Mouse (Mus musculus) kidney, postnatal 0 days (tissue): Measurements from ENCODE around the gene Cux2. TPM values are rescaled to one million over a fixed set of nuclear protein-coding genes. Genes with fewer than 3 reads are reported as not detected.
A peak's percentile ranks its signal among the peaks of the same experiment; 100 is the strongest.

ENCODE experiments used
- ATAC-seq: fragments of 200-750 bp; cut with Nextera tagmentation; replicated peaks from 2 replicates; pipeline ENCODE4 v1.8.0; 2017; ENCODE audit warnings: low read depth, moderate number of reproducible peaks, moderate TSS enrichment, moderate library complexity; ENCODE audit not compliant: low FRiP score
- DNase-seq: peaks from one replicate; pipeline ENCODE4 v3.0.0-alpha.2; 2016; ENCODE audit warnings: low spot score
- H3K27ac ChIP-seq: fragments of 300-500 bp; sonication (generic); 2 replicates; pipeline ENCODE4 v1.5.1; 2014; ENCODE audit warnings: mild to moderate bottlenecking
- H3K27me3 ChIP-seq: fragments of 300-500 bp; sonication (generic); 2 replicates; pipeline ENCODE4 v1.6.1; 2014; ENCODE audit warnings: low read length, mixed read lengths; ENCODE audit not compliant: insufficient read depth
- H3K36me3 ChIP-seq: fragments of 300-500 bp; sonication (generic); 2 replicates; pipeline ENCODE4 v1.6.1; 2014; ENCODE audit warnings: low read length, mixed read lengths; ENCODE audit not compliant: insufficient read depth
- H3K4me1 ChIP-seq: fragments of 300-500 bp; sonication (generic); replicated peaks from 2 replicates; pipeline ENCODE4 v1.6.1; 2014; ENCODE audit warnings: antibody characterized with exemption, low read length, mixed read lengths; ENCODE audit not compliant: insufficient read depth
- H3K4me2 ChIP-seq: fragments of 300-500 bp; sonication (generic); 2 replicates; pipeline ENCODE4 v1.6.1; 2014; ENCODE audit warnings: mild to moderate bottlenecking, low read length, moderate library complexity, mixed read lengths
- H3K4me3 ChIP-seq: fragments of 300-500 bp; sonication (generic); replicated peaks from 2 replicates; pipeline ENCODE4 v1.5.1; 2014; ENCODE audit warnings: low read depth, low read length
- H3K9ac ChIP-seq: fragments of 300-500 bp; sonication (generic); 2 replicates; pipeline ENCODE4 v1.6.1; 2014; ENCODE audit warnings: low read depth, low read length
- H3K9me3 ChIP-seq: fragments of 300-500 bp; sonication (generic); replicated peaks from 2 replicates; pipeline ENCODE4 v1.6.1; 2016; ENCODE audit warnings: low read length, inconsistent platforms, mixed read lengths
- CTCF ChIP-seq: IDR thresholded peaks from 2 replicates; pipeline ENCODE4 v1.5.1; 2016; ENCODE audit warnings: antibody characterized with exemption, low read depth, mild to moderate bottlenecking, moderate library complexity
- WGBS: fragments of 180-500 bp; shearing (Covaris S2); extraction: QIAGEN DNeasy Blood & Tissue Kit; methylation state at CpG from one replicate; pipeline ENCODE4 v1.1.7; 2014; 5-methylcytosine and 5-hydroxymethylcytosine counted together
- polyA plus RNA-seq: library from polyadenylated mRNA; unstranded; fragments of >200 nt; fragmentation: Nextera tagmentation; extraction: Ambion mirVana; gene quantifications from 2 replicates; pipeline ENCODE4 v1.2.1, GENCODE M21; 2015

Gene Cux2
- polyA plus RNA-seq, 1 experiment from 2014 or later, result 5.9 TPM

- DNase-seq (no peak), ATAC-seq (no peak)
- no peak overlapping the region for H3K9ac ChIP-seq
- no peak overlapping the region for H3K4me2 ChIP-seq
- no peaks in the 10 kb centered on the region for H3K36me3 ChIP-seq
- TF ChIP-seq CTCF, result no peak
- no peak overlapping the region for H3K27ac ChIP-seq
- no peaks in the 10 kb centered on the region for H3K27me3 ChIP-seq
- H3K9me3 ChIP-seq, result no peaks in the 10 kb centered on the region
- H3K4me1 ChIP-seq, result peaks cover 19% of the 10 kb centered on the region; the same call in 1 of the 2 replicates
- H3K4me3 ChIP-seq, result no peak overlapping the region
- WGBS, result 69% methylated on average over 5 of the region's 5 CpGs
Measured at GRCm38 (mm10) chr5:121967520-121967919, 82.4 kb downstream of the Cux2 start.

- no peak overlapping the region for H3K4me2 ChIP-seq
- no peaks in the 10 kb centered on the region for H3K9me3 ChIP-seq
- no peaks in the 10 kb centered on the region for H3K36me3 ChIP-seq
- H3K27ac ChIP-seq, result no peak overlapping the region
- WGBS, result 15% methylated on average over 16 of the region's 16 CpGs
- 0 out of 2 replicates have a peak, but pooled peaks have one; percentile 41 for ATAC-seq
- H3K4me1 ChIP-seq, result peaks cover 19% of the 10 kb centered on the region; the same call in 1 of the 2 replicates
- peak; percentile 71 for DNase-seq
- H3K27me3 ChIP-seq, result no peaks in the 10 kb centered on the region
- TF ChIP-seq CTCF, result no peak
- H3K4me3 ChIP-seq, result no peak overlapping the region
- H3K9ac ChIP-seq, result no peak overlapping the region
Measured at GRCm38 (mm10) chr5:121966940-121967339, 83.0 kb downstream of the Cux2 start.

- H3K9me3 ChIP-seq, result no peaks in the 10 kb centered on the region
- H3K4me3 ChIP-seq, result no peak overlapping the region
- no peak for DNase-seq
- no peak for ATAC-seq
- H3K9ac ChIP-seq, result no peak overlapping the region
- peaks cover 19% of the 10 kb centered on the region; the same call in 1 of the 2 replicates for H3K4me1 ChIP-seq
- 84% methylated on average over 10 of the region's 10 CpGs for WGBS
- H3K36me3 ChIP-seq, result no peaks in the 10 kb centered on the region
- no peak for TF ChIP-seq CTCF
- no peaks in the 10 kb centered on the region for H3K27me3 ChIP-seq
- H3K4me2 ChIP-seq, result no peak overlapping the region
- H3K27ac ChIP-seq, result no peak overlapping the region
Measured at GRCm38 (mm10) chr5:121962974-121963373, 86.9 kb downstream of the Cux2 start.

- WGBS, result 89% methylated on average over 7 of the region's 7 CpGs
Measured at GRCm38 (mm10) chr5:121962359-121962758, 87.5 kb downstream of the Cux2 start.

GRCm38 (mm10) chr5:121961256-121961655, 88.6 kb downstream of the Cux2 start:
- H3K4me2 ChIP-seq, result no peak overlapping the region
- no peak overlapping the region for H3K27ac ChIP-seq
- no peaks in the 10 kb centered on the region for H3K36me3 ChIP-seq
- no peak for DNase-seq
- no peak overlapping the region for H3K4me3 ChIP-seq
- H3K9me3 ChIP-seq, result no peaks in the 10 kb centered on the region
- no peaks in the 10 kb centered on the region for H3K27me3 ChIP-seq
- H3K4me1 ChIP-seq, result peaks cover 13% of the 10 kb centered on the region; the same call in 1 of the 2 replicates
- 84% methylated on average over 8 of the region's 8 CpGs for WGBS
- ATAC-seq, result no peak
- no peak for TF ChIP-seq CTCF
- no peak overlapping the region for H3K9ac ChIP-seq

More at GRCm38 (mm10) chr5:121962359-121962758, 87.5 kb downstream of the Cux2 start:
- no peaks in the 10 kb centered on the region for H3K9me3 ChIP-seq
- H3K36me3 ChIP-seq, result no peaks in the 10 kb centered on the region
- H3K9ac ChIP-seq, result no peak overlapping the region
- peaks cover 19% of the 10 kb centered on the region; the same call in 1 of the 2 replicates for H3K4me1 ChIP-seq
- no peaks in the 10 kb centered on the region for H3K27me3 ChIP-seq
- TF ChIP-seq CTCF, result no peak
- H3K4me2 ChIP-seq, result no peak overlapping the region
- H3K4me3 ChIP-seq, result no peak overlapping the region
- ATAC-seq, result no peak
- no peak for DNase-seq
- no peak overlapping the region for H3K27ac ChIP-seq

GRCm38 (mm10) chr5:121959688-121960087, 90.2 kb downstream of the Cux2 start:
- no peak for ATAC-seq
- no peak for TF ChIP-seq CTCF
- Histone ChIP-seq H3K4me2 (no peak overlapping the region), H3K27ac (no peak overlapping the region), H3K27me3 (no peaks in the 10 kb centered on the region), H3K9me3 (no peaks in the 10 kb centered on the region), H3K9ac (no peak overlapping the region), H3K4me1 (no peaks in the 10 kb centered on the region), H3K4me3 (no peak overlapping the region), H3K36me3 (no peaks in the 10 kb centered on the region)
- WGBS, result 43% methylated on average over 10 of the region's 10 CpGs
- peak; percentile 67 for DNase-seq

- H3K9ac ChIP-seq, result no peak overlapping the region
- no peaks in the 10 kb centered on the region for H3K4me1 ChIP-seq
- no peak overlapping the region for H3K4me3 ChIP-seq
- no peak overlapping the region for H3K4me2 ChIP-seq
- WGBS, result 80% methylated on average over 9 of the region's 9 CpGs
- no peak for ATAC-seq
- H3K27me3 ChIP-seq, result no peaks in the 10 kb centered on the region
- no peaks in the 10 kb centered on the region for H3K9me3 ChIP-seq
- no peak for TF ChIP-seq CTCF
- H3K27ac ChIP-seq, result no peak overlapping the region
- no peak for DNase-seq
- no peaks in the 10 kb centered on the region for H3K36me3 ChIP-seq
Measured at GRCm38 (mm10) chr5:121958551-121958950, 91.4 kb downstream of the Cux2 start.
